Mouse (Mus musculus) kidney, adult 2 months (tissue): ENCODE results near the gene Col4a4.

Source experiments
- CTCF ChIP-seq: fragments of 200-500 bp; conservative IDR thresholded peaks from 2 replicates; pipeline ENCODE4 v1.5.1; 2011; ENCODE audit warnings: low read depth, mild to moderate bottlenecking, control low read depth, low read length, moderate library complexity, mixed read lengths; ENCODE audit not compliant: insufficient read depth, insufficient read length
- POLR2A ChIP-seq: fragments of 200-500 bp; IDR thresholded peaks from one replicate; pipeline ENCODE4 v1.6.1; 2011; ENCODE audit warnings: low read depth, low read length, control low read depth

DNA sequence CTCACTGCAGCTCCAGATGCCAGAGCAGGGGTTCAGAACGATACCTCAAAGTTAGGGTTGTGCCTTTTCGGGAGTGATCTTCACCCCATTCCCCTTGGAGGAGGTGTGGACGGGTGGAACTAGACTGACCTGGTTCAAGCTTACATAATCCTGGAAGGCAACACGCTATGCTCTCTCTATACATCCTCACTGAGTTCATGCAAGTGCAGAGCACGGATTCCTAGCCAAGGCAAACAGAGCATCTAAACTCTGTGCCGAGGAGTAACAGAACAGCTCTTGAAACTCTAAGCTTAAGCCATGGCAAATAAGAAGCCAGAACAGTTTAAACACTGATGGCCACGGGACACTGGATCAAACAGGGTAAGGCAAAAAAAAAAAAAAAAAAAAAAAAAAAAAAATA is 104.3 kb downstream of the Col4a4 start:
- TF ChIP-seq POLR2A (no peak), CTCF (no peak)
